Mouse (Mus musculus) adrenal gland, postnatal 25 days (tissue): Measurements from ENCODE around the gene Lrrc23. TPM values are rescaled to one million over a fixed set of nuclear protein-coding genes. Genes with fewer than 3 reads are reported as not detected.
A peak's percentile ranks its signal among the peaks of the same experiment; 100 is the strongest.
"Not testable (repeated sequence)": the region's sequence is repeated elsewhere in the genome, so short reads cannot be mapped to it uniquely, and the experiment has no call there.

Source experiments
- DNase-seq: peaks from one replicate; pipeline ENCODE4 v3.0.0; 2021; ENCODE audit warnings: mixed read lengths
- long read RNA-seq: library from polyadenylated mRNA; stranded (forward); transcript quantifications from one replicate; pipeline ENCODE4 v2.0.0, GENCODE M21; 2021
- total RNA-seq: library from RNA; stranded (reverse); gene quantifications from 2 replicates; pipeline ENCODE4 v1.2.3, GENCODE M21; 2021

Lrrc23 gene
- total RNA-seq = 0.21 TPM in 1 of 2 replicates, not detected in the other
- long read RNA-seq = 0 reads

GRCm38 (mm10) chr6:124779222-124779983 is at the start of gene Lrrc23:
TSS of gene Lrrc23 (minus strand) at chr6:124779727.
- no peak for DNase-seq

- peak; percentile 52 for DNase-seq
These were observed 48.6 kb upstream of the Lrrc23 start for GRCm38 (mm10) chr6:124828101-124828592.

GRCm38 (mm10) chr6:124822049-124822448 is 42.5 kb upstream of the Lrrc23 start:
- no peak for DNase-seq

GRCm38 (mm10) chr6:124820891-124821290 is 41.4 kb upstream of the Lrrc23 start:
- no peak for DNase-seq

GRCm38 (mm10) chr6:124817971-124818370 is 38.4 kb upstream of the Lrrc23 start:
- no peak for DNase-seq

GRCm38 (mm10) chr6:124817563-124817962 is 38.0 kb upstream of the Lrrc23 start:
- DNase-seq = no peak

GRCm38 (mm10) chr6:124817125-124817524 is 37.6 kb upstream of the Lrrc23 start:
- no peak for DNase-seq

- no peak for DNase-seq
These were observed 37.1 kb upstream of the Lrrc23 start for GRCm38 (mm10) chr6:124816611-124817010.

- DNase-seq = no peak
These were observed 35.6 kb upstream of the Lrrc23 start for GRCm38 (mm10) chr6:124814858-124815774.

GRCm38 (mm10) chr6:124814448-124814847 is 34.9 kb upstream of the Lrrc23 start:
- DNase-seq = no peak

- peak; percentile 91 for DNase-seq
These were observed 34.4 kb upstream of the Lrrc23 start, which contains the start of gene Tpi1 for GRCm38 (mm10) chr6:124813933-124814332. TSS of gene Tpi1 (minus strand) at chr6:124814296.

GRCm38 (mm10) chr6:124813496-124813895 is 34.0 kb upstream of the Lrrc23 start:
- DNase-seq = peak; percentile 68

- no peak for DNase-seq
These were observed 33.3 kb upstream of the Lrrc23 start for GRCm38 (mm10) chr6:124812848-124813247.

GRCm38 (mm10) chr6:124811701-124812560 is 32.4 kb upstream of the Lrrc23 start:
- no peak for DNase-seq

- DNase-seq = no peak
These were observed 31.8 kb upstream of the Lrrc23 start for GRCm38 (mm10) chr6:124811403-124811665.

- not testable (repeated sequence) for DNase-seq
These were observed 31.3 kb upstream of the Lrrc23 start for GRCm38 (mm10) chr6:124810566-124811402.

GRCm38 (mm10) chr6:124809775-124810538 is 30.4 kb upstream of the Lrrc23 start:
- no peak for DNase-seq

GRCm38 (mm10) chr6:124809052-124809774 is 29.7 kb upstream of the Lrrc23 start:
- DNase-seq = peak; percentile 86

- DNase-seq = peak; percentile 82
These were observed 29.0 kb upstream of the Lrrc23 start, which contains the start of gene Spsb2 for GRCm38 (mm10) chr6:124808358-124809012. TSS of gene Spsb2 (plus strand) at chr6:124808661.
